Mouse (Mus musculus): ENCODE data around the gene Gm21209. TPM values are rescaled to one million over a fixed set of nuclear protein-coding genes. Genes with fewer than 3 reads are reported as not detected.

The Gm21209 gene
- total RNA-seq (2023), result not detected

GRCm38 (mm10) chrY:49570856-49571255 lies at the start of gene Gm21209:
Gene Gm21209, plus strand, starts transcription at chrY:49571156.

Data from monocyte, adult 59 days (primary cell).